Mouse (Mus musculus) MEL (cell line): ENCODE measurements around the gene Tmem268. TPM values are rescaled to one million over a fixed set of nuclear protein-coding genes. Genes with fewer than 3 reads are reported as not detected.

Experiments
- DNase-seq: peaks from one replicate; pipeline ENCODE4 v3.0.0; 2011; ENCODE audit warnings: low read depth, low spot score
- H3K27ac ChIP-seq: 2 replicates; pipeline ENCODE4 v1.5.1; 2012; ENCODE audit warnings: low read depth, mild to moderate bottlenecking, control low read depth, low read length, moderate library complexity; ENCODE audit not compliant: control insufficient read depth
- H3K27me3 ChIP-seq, 2 experiments: fragments of 150-350 bp in 1 of 2; sonication (generic) in 1 of 2; 2 replicates each; pipeline ENCODE4 v1.6.1; 2012; ENCODE audit warnings: low read length in 2 of 2, mild to moderate bottlenecking in 2 of 2, improper control_type of control experiment in 1 of 2, moderate library complexity in 1 of 2; ENCODE audit not compliant: insufficient read depth in 2 of 2, control insufficient read depth in 1 of 2
- H3K36me3 ChIP-seq, 2 experiments: 2 replicates each; pipeline ENCODE4 v1.6.1; 2012 to 2014; ENCODE audit warnings: low read length in 2 of 2, improper control_type of control experiment in 1 of 2, inconsistent platforms in 1 of 2, mild to moderate bottlenecking in 1 of 2; ENCODE audit not compliant: insufficient read depth in 2 of 2, control insufficient read depth in 1 of 2
- H3K4me1 ChIP-seq, 2 experiments: fragments of 150-350 bp in 1 of 2; sonication (generic) in 1 of 2; 2 replicates each; pipeline ENCODE4 v1.6.1; 2012; ENCODE audit warnings: low read length in 2 of 2, improper control_type of control experiment in 1 of 2, mild to moderate bottlenecking in 1 of 2; ENCODE audit not compliant: insufficient read depth in 2 of 2, control insufficient read depth in 1 of 2
- H3K4me3 ChIP-seq, 2 experiments: fragments of 150-350 bp in 1 of 2; sonication (generic) in 1 of 2; 2 replicates each; pipeline ENCODE4 v1.5.1; 2012; ENCODE audit warnings: low read depth in 2 of 2, low read length in 2 of 2, mild to moderate bottlenecking in 2 of 2, moderate library complexity in 2 of 2, control low read depth in 1 of 2, improper control_type of control experiment in 1 of 2; ENCODE audit not compliant: control insufficient read depth in 1 of 2, insufficient read depth in 1 of 2
- H3K79me2 ChIP-seq: 2 replicates; pipeline ENCODE4 v1.6.1; 2012; ENCODE audit warnings: mild to moderate bottlenecking, low read length, moderate library complexity; ENCODE audit not compliant: control insufficient read depth, poor library complexity, insufficient read depth
- H3K9ac ChIP-seq: 2 replicates; pipeline ENCODE4 v1.6.1; 2012; ENCODE audit warnings: low read depth, mild to moderate bottlenecking, control low read depth, low read length, moderate library complexity; ENCODE audit not compliant: control insufficient read depth, poor library complexity, severe bottlenecking
- H3K9me3 ChIP-seq: fragments of 150-350 bp; sonication (generic); replicated peaks from 2 replicates; pipeline ENCODE4 v1.6.1; 2012; ENCODE audit warnings: mild to moderate bottlenecking, low read length, improper control_type of control experiment, moderate library complexity; ENCODE audit not compliant: insufficient read depth
- BHLHE40 ChIP-seq: IDR thresholded peaks from 2 replicates; pipeline ENCODE4 v1.6.1; 2012; ENCODE audit warnings: low read depth, mild to moderate bottlenecking, inconsistent platforms, low read length, improper control_type of control experiment, borderline replicate concordance
- CHD1 ChIP-seq: IDR thresholded peaks from 2 replicates; pipeline ENCODE4 v1.6.1; 2012; ENCODE audit warnings: low read depth, mild to moderate bottlenecking, inconsistent platforms, low read length, improper control_type of control experiment
- CTCF ChIP-seq, 3 experiments: IDR thresholded peaks in 2 of 3; conservative IDR thresholded peaks in 1 of 3; 2 replicates each; pipeline ENCODE4 v1.5.1; 2011 to 2012; ENCODE audit warnings: low read length in 3 of 3, low read depth in 2 of 3, mild to moderate bottlenecking in 2 of 3, improper control_type of control experiment in 1 of 3, inconsistent platforms in 1 of 3, mixed read lengths in 1 of 3, moderate library complexity in 1 of 3; ENCODE audit not compliant: control insufficient read depth in 1 of 3, insufficient read depth in 1 of 3, poor library complexity in 1 of 3, severe bottlenecking in 1 of 3
- E2F4 ChIP-seq: IDR thresholded peaks from 2 replicates; pipeline ENCODE4 v1.6.1; 2011; ENCODE audit warnings: low read depth, low read length, improper control_type of control experiment, borderline replicate concordance
- EP300 ChIP-seq, 2 experiments: IDR thresholded peaks; 2 replicates each; pipeline ENCODE4 v1.6.1; 2011; ENCODE audit warnings: improper control_type of control experiment in 2 of 2, low read length in 2 of 2, low read depth in 1 of 2, mild to moderate bottlenecking in 1 of 2
- ETS1 ChIP-seq: IDR thresholded peaks from 2 replicates; pipeline ENCODE4 v1.6.1; 2012; ENCODE audit warnings: low read depth, mild to moderate bottlenecking, inconsistent platforms, low read length, improper control_type of control experiment, moderate library complexity
- GATA1 ChIP-seq: IDR thresholded peaks from 2 replicates; pipeline ENCODE4 v1.6.1; 2011; ENCODE audit warnings: low read depth, low read length, improper control_type of control experiment
- HCFC1 ChIP-seq: IDR thresholded peaks from 2 replicates; pipeline ENCODE4 v1.6.1; 2012; ENCODE audit warnings: low read depth, mild to moderate bottlenecking, inconsistent platforms, low read length, improper control_type of control experiment, moderate library complexity
- JUND ChIP-seq: IDR thresholded peaks from 2 replicates; pipeline ENCODE4 v1.6.1; 2011; ENCODE audit warnings: low read depth, mild to moderate bottlenecking, improper control_type of control experiment, low read length
- KAT2A ChIP-seq: conservative IDR thresholded peaks from 2 replicates; pipeline ENCODE4 v1.6.1; 2012; ENCODE audit warnings: low read depth, low read length, improper control_type of control experiment, inconsistent platforms
- MAFK ChIP-seq: IDR thresholded peaks from 2 replicates; pipeline ENCODE4 v1.6.1; 2011; ENCODE audit warnings: low read depth, mild to moderate bottlenecking, low read length, improper control_type of control experiment, borderline replicate concordance
- MAX ChIP-seq: IDR thresholded peaks from 2 replicates; pipeline ENCODE4 v1.6.1; 2011; ENCODE audit warnings: low read length, improper control_type of control experiment
- MEF2A ChIP-seq: IDR thresholded peaks from 2 replicates; pipeline ENCODE4 v1.6.1; 2014; ENCODE audit warnings: low read depth, mild to moderate bottlenecking, inconsistent platforms, low read length, improper control_type of control experiment; ENCODE audit not compliant: poor library complexity, insufficient replicate concordance, severe bottlenecking; ENCODE audit errors: extremely low read depth
- MXI1 ChIP-seq: IDR thresholded peaks from 2 replicates; pipeline ENCODE4 v1.6.1; 2011; ENCODE audit warnings: mild to moderate bottlenecking, low read depth, low read length, improper control_type of control experiment
- MYB ChIP-seq: IDR thresholded peaks from 2 replicates; pipeline ENCODE4 v1.6.1; 2011; ENCODE audit warnings: mild to moderate bottlenecking, low read depth, low read length, improper control_type of control experiment
- MYC ChIP-seq: IDR thresholded peaks from 2 replicates; pipeline ENCODE4 v1.6.1; 2011; ENCODE audit warnings: low read depth, mild to moderate bottlenecking, low read length, improper control_type of control experiment, moderate library complexity
- NELFE ChIP-seq: IDR thresholded peaks from 2 replicates; pipeline ENCODE4 v1.6.1; 2011; ENCODE audit warnings: low read depth, low read length, improper control_type of control experiment
- NRF1 ChIP-seq: IDR thresholded peaks from 2 replicates; pipeline ENCODE4 v1.6.1; 2014; ENCODE audit warnings: low read depth, mild to moderate bottlenecking, inconsistent platforms, low read length, improper control_type of control experiment, moderate library complexity; ENCODE audit not compliant: poor library complexity, insufficient read depth, severe bottlenecking
- POLR2A ChIP-seq, 2 experiments: IDR thresholded peaks; 2 replicates each; pipeline ENCODE4 v1.6.1; 2011 to 2012; ENCODE audit warnings: low read length in 2 of 2, mild to moderate bottlenecking in 2 of 2, control low read depth in 1 of 2, improper control_type of control experiment in 1 of 2, low read depth in 1 of 2, moderate library complexity in 1 of 2; ENCODE audit not compliant: control insufficient read depth in 1 of 2, insufficient read depth in 1 of 2, poor library complexity in 1 of 2
- POLR2AphosphoS2 ChIP-seq: IDR thresholded peaks from 2 replicates; pipeline ENCODE4 v1.6.1; 2011; ENCODE audit warnings: low read length, improper control_type of control experiment
- POLR2AphosphoS5 ChIP-seq: IDR thresholded peaks from 2 replicates; pipeline ENCODE4 v1.6.1; 2012; ENCODE audit warnings: low read depth, borderline replicate concordance, mild to moderate bottlenecking, inconsistent platforms, low read length, moderate library complexity, mixed read lengths
- RAD21 ChIP-seq: IDR thresholded peaks from 2 replicates; pipeline ENCODE4 v1.6.1; 2011; ENCODE audit warnings: mild to moderate bottlenecking, low read depth, low read length, improper control_type of control experiment
- RCOR1 ChIP-seq: IDR thresholded peaks from 2 replicates; pipeline ENCODE4 v1.6.1; 2012; ENCODE audit warnings: low read depth, mild to moderate bottlenecking, inconsistent platforms, low read length, improper control_type of control experiment
- SMC3 ChIP-seq: IDR thresholded peaks from 2 replicates; pipeline ENCODE4 v1.6.1; 2011; ENCODE audit warnings: low read depth, low read length, improper control_type of control experiment
- TAL1 ChIP-seq: IDR thresholded peaks from 2 replicates; pipeline ENCODE4 v1.6.1; 2012; ENCODE audit warnings: mild to moderate bottlenecking, inconsistent platforms, low read length, moderate library complexity, mixed read lengths
- TBP ChIP-seq: IDR thresholded peaks from 2 replicates; pipeline ENCODE4 v1.8.0; 2011; ENCODE audit warnings: low read depth, low read length, improper control_type of control experiment
- TCF12 ChIP-seq: IDR thresholded peaks from 2 replicates; pipeline ENCODE4 v1.6.1; 2014; ENCODE audit warnings: low read depth, mild to moderate bottlenecking, inconsistent platforms, low read length, improper control_type of control experiment, moderate library complexity
- UBTF ChIP-seq: IDR thresholded peaks from 2 replicates; pipeline ENCODE4 v1.6.1; 2012; ENCODE audit warnings: low read depth, mild to moderate bottlenecking, inconsistent platforms, low read length, improper control_type of control experiment, moderate library complexity, borderline replicate concordance; ENCODE audit not compliant: insufficient read depth
- USF1 ChIP-seq: IDR thresholded peaks from 2 replicates; pipeline ENCODE4 v1.6.1; 2014; ENCODE audit warnings: low read depth, mild to moderate bottlenecking, inconsistent platforms, low read length, improper control_type of control experiment, moderate library complexity
- USF2 ChIP-seq, 2 experiments: IDR thresholded peaks; 2 replicates each; pipeline ENCODE4 v1.6.1; 2011 to 2012; ENCODE audit warnings: improper control_type of control experiment in 2 of 2, low read length in 2 of 2, borderline replicate concordance in 1 of 2, inconsistent platforms in 1 of 2, low read depth in 1 of 2, mild to moderate bottlenecking in 1 of 2; ENCODE audit not compliant: insufficient read depth in 1 of 2
- ZC3H11A ChIP-seq: IDR thresholded peaks from 2 replicates; pipeline ENCODE4 v1.6.1; 2012; ENCODE audit warnings: low read depth, mild to moderate bottlenecking, inconsistent platforms, low read length, improper control_type of control experiment
- ZKSCAN1 ChIP-seq: IDR thresholded peaks from 2 replicates; pipeline ENCODE4 v1.6.1; 2012; ENCODE audit warnings: low read depth, mild to moderate bottlenecking, inconsistent platforms, low read length, improper control_type of control experiment, moderate library complexity
- ZMIZ1 ChIP-seq: IDR thresholded peaks from 2 replicates; pipeline ENCODE4 v1.6.1; 2012; ENCODE audit warnings: low read depth, mild to moderate bottlenecking, inconsistent platforms, low read length, improper control_type of control experiment, moderate library complexity
- ZNF384 ChIP-seq: IDR thresholded peaks from 2 replicates; pipeline ENCODE4 v1.6.1; 2012; ENCODE audit warnings: low read depth, mild to moderate bottlenecking, inconsistent platforms, low read length, improper control_type of control experiment
- polyA plus RNA-seq, 2 experiments: library from polyadenylated mRNA; stranded (reverse) in 1 of 2; unstranded in 1 of 2; fragments of >175 nt in 1 of 2; fragments of >200 nt in 1 of 2; gene quantifications; 2 replicates each; pipeline versions ENCODE4 v1.2.1 to v1.2.4; 2012; ENCODE audit warnings: low replicate concordance in 2 of 2, low read depth in 1 of 2; ENCODE audit not compliant: insufficient read length in 2 of 2, insufficient read depth in 1 of 2, missing spikeins in 1 of 2
- total RNA-seq: library from RNA; depleted of rRNA; stranded (reverse); fragments of 300-350 nt; gene quantifications from 2 replicates; pipeline ENCODE4 v1.2.3, GENCODE M21; 2012; rRNA removed

Gene Tmem268
- 6.9 and 8.1 TPM in 2 replicates for total RNA-seq
- polyA plus RNA-seq: 10 to 100 TPM in 1 of 2 experiments, not detected in 1; 11.3 TPM

DNA sequence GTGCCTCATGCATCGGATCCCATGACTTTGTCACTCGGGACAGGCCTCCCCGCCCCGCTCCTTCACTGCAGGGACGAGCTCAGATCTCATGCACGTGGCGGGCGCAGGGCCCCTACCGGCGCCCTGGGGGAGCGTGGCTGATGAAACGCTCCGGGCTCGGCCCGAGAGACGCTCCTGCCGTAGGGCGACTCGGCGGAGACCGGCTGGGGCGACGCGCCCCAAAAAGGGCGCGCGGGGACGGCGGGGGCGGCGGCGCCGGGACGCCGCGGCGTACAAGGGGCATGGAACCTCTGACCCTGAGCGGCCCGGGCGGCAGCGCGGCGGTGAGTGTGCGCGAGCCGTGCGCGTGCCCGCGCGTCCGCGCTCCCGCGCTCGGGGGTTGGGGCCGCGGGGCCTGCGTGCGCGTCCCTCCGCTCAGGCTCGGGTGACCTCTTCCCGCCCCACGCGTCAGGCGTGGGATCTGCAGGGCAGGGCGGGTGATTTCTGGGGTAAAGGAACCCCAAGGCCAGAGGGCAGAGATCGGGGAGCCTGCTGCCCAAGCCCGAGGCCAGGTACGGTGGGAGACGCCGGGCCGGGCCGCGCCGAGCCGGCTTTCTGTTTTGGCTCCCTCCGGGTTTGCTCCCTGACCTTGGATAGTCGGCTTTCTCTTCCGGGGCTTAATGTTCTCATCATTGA, at the start of gene Tmem268:
TSS of gene Tmem268 (plus strand) at position 375 of the 675 bp plus-strand sequence.
- DNase-seq: peak; percentile 77
- peak within 1 kb of the TSS; percentile 73 for H3K27ac ChIP-seq
- TF ChIP-seq ZNF384 (no peak), BHLHE40 (peak; percentile 41; the same call in 1 of the 2 replicates), MXI1 (peak; percentile 94), RCOR1 (no peak), NRF1 (peak; percentile 62; the same call in 1 of the 2 replicates), HCFC1 (0 out of 2 replicates have a peak, but pooled peaks have one; percentile 11), MEF2A (no peak), TBP (no peak), GATA1 (no peak), ZMIZ1 (0 out of 2 replicates have a peak, but pooled peaks have one; percentile 55), NELFE (peak; percentile 84; the same call in 1 of the 2 replicates), ZC3H11A (no peak), SMC3 (no peak), UBTF (no peak), MAX (peak; percentile 92), POLR2A (IDR thresholded peaks at IDR 0.05; ENCODE audit: control insufficient read depth in 1 of 2, insufficient read depth in 1 of 2, low read depth in 1 of 2, low read length in 2 of 2, poor library complexity in 1 of 2) (peak; percentile 68 to 80), MYC (peak; percentile 89), ZKSCAN1 (no peak), RAD21 (no peak), MAFK (no peak), TCF12 (peak; percentile 46), MYB (no peak), E2F4 (no peak; the same call in 1 of the 2 replicates), CTCF (IDR thresholded peaks at IDR 0.05 in 2 of 3, conservative IDR thresholded peaks at IDR 0.05 in 1 of 3; ENCODE audit: control insufficient read depth in 1 of 3, insufficient read depth in 1 of 3, low read depth in 2 of 3, low read length in 3 of 3, poor library complexity in 1 of 3, severe bottlenecking in 1 of 3) (no peak), KAT2A (no peak), USF2 (IDR thresholded peaks at IDR 0.05; ENCODE audit: borderline replicate concordance in 1 of 2, insufficient read depth in 1 of 2, low read depth in 1 of 2, low read length in 2 of 2) (no peak), EP300 (IDR thresholded peaks at IDR 0.05; ENCODE audit: low read depth in 1 of 2, low read length in 2 of 2) (no peak), ETS1 (no peak), CHD1 (peak; percentile 67; the same call in 1 of the 2 replicates), TAL1 (no peak), JUND (no peak), POLR2AphosphoS2 (peak; percentile 43; the same call in 1 of the 2 replicates), POLR2AphosphoS5 (no peak), USF1 (0 out of 2 replicates have a peak, but pooled peaks have one; percentile 13)

More for the DNA sequence above, at the start of gene Tmem268:
- H3K79me2 ChIP-seq: peaks cover 9% of the 10 kb centered on the region; the same call in 1 of the 2 replicates
- H3K9ac ChIP-seq: peak within 1 kb of the TSS; percentile 98
- H3K27me3 ChIP-seq: no peaks in the 10 kb centered on the region
- H3K36me3 ChIP-seq: peaks cover 0 to 15% of the 10 kb centered on the region in 2 experiments; a peak in 2 of 4 replicates
- peaks cover 0 to 26% of the 10 kb centered on the region in 2 experiments; a peak in 3 of 4 replicates for H3K4me1 ChIP-seq
- H3K9me3 ChIP-seq: no peaks in the 10 kb centered on the region
- H3K4me3 ChIP-seq: peak within 1 kb of the TSS; percentile 79 to 98
